Mouse (Mus musculus) spleen, adult 12 weeks (tissue): ENCODE data around the gene Eva1c.

ENCODE experiments used
- DNase-seq: peaks from one replicate; pipeline ENCODE4 v3.0.0; 2022; ENCODE audit warnings: low spot score

Eva1c gene

GRCm38 (mm10) chr16:90826041-90826440 lies 478 bp upstream of the Eva1c start:
- DNase-seq: no peak

- no peak for DNase-seq
Observed at GRCm38 (mm10) chr16:90827498-90827897, 979 bp downstream of the Eva1c start.

GRCm38 (mm10) chr16:90829136-90829535 lies 2.6 kb downstream of the Eva1c start:
- DNase-seq: no peak

GRCm38 (mm10) chr16:90829894-90830685 lies 3.6 kb downstream of the Eva1c start:
- peak; percentile 63 for DNase-seq

- peak; percentile 42 for DNase-seq
Observed at GRCm38 (mm10) chr16:90830686-90831439, 4.3 kb downstream of the Eva1c start.

GRCm38 (mm10) chr16:90831676-90832075 lies 5.2 kb downstream of the Eva1c start:
- DNase-seq: no peak

- DNase-seq: no peak
Observed at GRCm38 (mm10) chr16:90832495-90832894, 6.0 kb downstream of the Eva1c start.

- no peak for DNase-seq
Observed at GRCm38 (mm10) chr16:90833041-90833791, 6.7 kb downstream of the Eva1c start.

- DNase-seq: no peak
Observed at GRCm38 (mm10) chr16:90837431-90837830, 10.9 kb downstream of the Eva1c start.

GRCm38 (mm10) chr16:90842164-90842563 lies 15.6 kb downstream of the Eva1c start:
- DNase-seq: no peak

GRCm38 (mm10) chr16:90845038-90845437 lies 18.5 kb downstream of the Eva1c start:
- DNase-seq: no peak

GRCm38 (mm10) chr16:90845591-90845990 lies 19.1 kb downstream of the Eva1c start:
- no peak for DNase-seq

GRCm38 (mm10) chr16:90848697-90849096 lies 22.2 kb downstream of the Eva1c start:
- no peak for DNase-seq

- DNase-seq: no peak
Observed at GRCm38 (mm10) chr16:90849262-90849661, 22.7 kb downstream of the Eva1c start.

- DNase-seq: no peak
Observed at GRCm38 (mm10) chr16:90850881-90851280, 24.4 kb downstream of the Eva1c start.

- DNase-seq: no peak
Observed at GRCm38 (mm10) chr16:90851621-90852334, 25.3 kb downstream of the Eva1c start.

GRCm38 (mm10) chr16:90856552-90857200 lies 30.2 kb downstream of the Eva1c start:
- no peak for DNase-seq

GRCm38 (mm10) chr16:90858206-90858605 lies 31.7 kb downstream of the Eva1c start:
- no peak for DNase-seq

GRCm38 (mm10) chr16:90863036-90863435 lies 36.5 kb downstream of the Eva1c start:
- no peak for DNase-seq

GRCm38 (mm10) chr16:90863468-90864046 lies 37.0 kb downstream of the Eva1c start:
- no peak for DNase-seq

- no peak for DNase-seq
Observed at GRCm38 (mm10) chr16:90864693-90865092, 38.2 kb downstream of the Eva1c start.
